Mouse (Mus musculus): Measurements from ENCODE around the gene Hist1h1t.
A peak's percentile ranks its signal among the peaks of the same experiment; 100 is the strongest.

Hist1h1t gene

DNA sequence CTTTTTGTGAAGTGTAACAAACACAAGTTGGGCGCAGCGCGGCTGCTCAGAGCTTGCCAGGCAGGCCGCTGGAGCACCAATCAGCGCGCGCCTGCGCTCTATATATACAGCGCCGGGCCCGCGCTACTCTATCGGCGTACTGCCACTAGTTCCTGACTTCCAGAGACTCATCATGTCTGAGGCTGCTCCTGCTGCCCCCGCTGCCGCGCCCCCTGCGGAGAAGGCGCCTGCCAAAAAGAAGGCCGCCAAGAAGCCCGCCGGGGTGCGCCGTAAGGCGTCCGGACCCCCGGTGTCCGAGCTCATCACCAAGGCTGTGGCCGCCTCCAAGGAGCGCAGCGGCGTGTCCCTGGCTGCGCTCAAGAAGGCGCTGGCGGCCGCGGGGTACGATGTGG lies 43.1 kb downstream of the Hist1h1t start, which contains the start of gene Hist1h1c:
Hist1h1c (plus strand) TSS at position 132 of the 392 bp plus-strand sequence.
- DNase-seq = peak; percentile 94 to 97

GRCm38 (mm10) chr13:23739069-23739921 lies 43.7 kb downstream of the Hist1h1t start:
- DNase-seq = peak; percentile 85 to 92

- no peak for DNase-seq
Observed at GRCm38 (mm10) chr13:23739922-23740252, 44.3 kb downstream of the Hist1h1t start.

GRCm38 (mm10) chr13:23740256-23740840 lies 44.7 kb downstream of the Hist1h1t start:
- no peak for DNase-seq

- no peak for DNase-seq
Observed at GRCm38 (mm10) chr13:23740910-23741309, 45.3 kb downstream of the Hist1h1t start.

DNA sequence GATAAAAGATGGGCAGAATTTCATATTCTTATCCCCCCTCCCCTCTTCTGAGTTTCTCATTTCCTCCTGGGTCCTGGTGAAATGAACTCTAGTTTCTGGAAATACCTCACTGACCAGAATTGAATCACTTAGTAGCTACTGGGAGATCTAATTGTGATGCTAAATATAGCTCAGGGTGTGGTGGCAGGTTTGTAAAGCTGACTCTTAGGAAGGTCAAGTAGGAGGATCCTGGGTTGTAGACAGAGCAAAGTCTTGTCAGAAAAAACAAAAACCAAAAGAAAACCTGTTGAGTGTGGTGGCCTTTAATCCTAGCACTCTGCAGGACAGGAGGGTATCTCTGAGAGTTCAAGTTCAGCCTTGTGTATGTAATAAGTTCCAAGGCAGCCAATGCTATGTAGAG lies 46.4 kb downstream of the Hist1h1t start:
- DNase-seq = no peak

- DNase-seq = no peak
Observed at GRCm38 (mm10) chr13:23743215-23743614, 47.6 kb downstream of the Hist1h1t start.

DNA sequence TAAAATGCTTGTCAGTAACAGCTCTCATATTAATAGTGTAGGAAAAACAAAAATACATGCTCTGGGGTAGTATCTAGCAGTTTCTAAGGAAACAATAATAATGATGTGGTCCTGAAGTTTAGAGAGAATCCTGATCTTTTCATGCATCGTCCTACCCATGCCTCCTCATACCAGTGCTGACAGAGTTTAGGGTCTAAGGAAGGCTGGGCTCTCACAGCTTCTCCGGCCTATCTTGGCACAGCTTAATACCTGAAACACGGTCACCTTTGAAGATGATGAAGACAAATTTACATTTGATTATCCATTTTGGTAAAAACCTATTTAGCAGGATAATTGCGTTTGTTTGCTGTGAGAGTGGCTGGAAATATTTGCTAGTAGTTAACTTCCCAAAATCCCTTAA lies 48.3 kb downstream of the Hist1h1t start:
- DNase-seq = no peak

- peak in 1 of 2 experiments; percentile 35 for DNase-seq
Observed at GRCm38 (mm10) chr13:23744421-23745380, 49.1 kb downstream of the Hist1h1t start.

- DNase-seq = peak; percentile 82 to 83
Observed at GRCm38 (mm10) chr13:23745381-23746161, 50.0 kb downstream of the Hist1h1t start, which contains the start of gene Hist1h3c. Hist1h3c (minus strand) TSS chr13:23745602.
